Mouse (Mus musculus) liver, embryonic 11.5 days (tissue): ENCODE measurements around the gene Mypn. TPM values are rescaled to one million over a fixed set of nuclear protein-coding genes. Genes with fewer than 3 reads are reported as not detected.

ENCODE experiments used
- ATAC-seq: fragments of 200-750 bp; cut with Nextera tagmentation; replicated peaks from 2 replicates; pipeline ENCODE4 v1.8.0; 2017; ENCODE audit warnings: moderate number of reproducible peaks, mild to moderate bottlenecking, moderate TSS enrichment, moderate library complexity; ENCODE audit not compliant: low FRiP score
- DNase-seq: peaks from one replicate; pipeline ENCODE4 v3.0.0-alpha.2; 2017; ENCODE audit warnings: low spot score
- H3K27ac ChIP-seq: fragments of 300-500 bp; sonication (generic); 2 replicates; pipeline ENCODE4 v1.5.1; 2014; ENCODE audit warnings: mild to moderate bottlenecking, low read depth, low read length, control low read depth
- H3K27me3 ChIP-seq: fragments of 300-500 bp; sonication (generic); replicated peaks from 2 replicates; pipeline ENCODE4 v1.6.1; 2014; ENCODE audit warnings: low read length, mixed read lengths; ENCODE audit not compliant: control insufficient read depth, insufficient read depth
- H3K36me3 ChIP-seq: fragments of 300-500 bp; sonication (generic); 2 replicates; pipeline ENCODE4 v1.6.1; 2014; ENCODE audit warnings: mild to moderate bottlenecking, low read length, moderate library complexity, mixed read lengths; ENCODE audit not compliant: control insufficient read depth, insufficient read depth
- H3K4me1 ChIP-seq: fragments of 300-500 bp; sonication (generic); replicated peaks from 2 replicates; pipeline ENCODE4 v1.6.1; 2014; ENCODE audit warnings: low read length, mixed read lengths; ENCODE audit not compliant: control insufficient read depth, insufficient read depth
- H3K4me2 ChIP-seq: fragments of 300-500 bp; sonication (generic); 2 replicates; pipeline ENCODE4 v1.6.1; 2014; ENCODE audit warnings: mild to moderate bottlenecking, control low read depth, moderate library complexity
- H3K4me3 ChIP-seq: fragments of 300-500 bp; sonication (generic); 2 replicates; pipeline ENCODE4 v1.5.1; 2014; ENCODE audit warnings: low read depth, low read length, control low read depth
- H3K9ac ChIP-seq: fragments of 300-500 bp; sonication (generic); 2 replicates; pipeline ENCODE4 v1.6.1; 2014; ENCODE audit warnings: low read depth, low read length, control low read depth
- H3K9me3 ChIP-seq: fragments of 300-500 bp; sonication (generic); 2 replicates; pipeline ENCODE4 v1.6.1; 2016; ENCODE audit warnings: low read length, inconsistent platforms, mixed read lengths; ENCODE audit not compliant: control insufficient read depth
- WGBS: fragments of 180-500 bp; shearing (Covaris S2); extraction: QIAGEN DNeasy Blood & Tissue Kit; methylation state at CpG from one replicate; pipeline ENCODE4 v1.1.7; 2014; 5-methylcytosine and 5-hydroxymethylcytosine counted together
- polyA plus RNA-seq: library from polyadenylated mRNA; unstranded; fragments of >200 nt; fragmentation: Nextera tagmentation; extraction: Ambion mirVana; gene quantifications from 2 replicates; pipeline ENCODE4 v1.2.1, GENCODE M21; 2014

Mypn gene
- polyA plus RNA-seq, 1 experiment from 2014 or later = 0.16 TPM

- no peak overlapping the region for H3K27ac ChIP-seq
- no peaks in the 10 kb centered on the region for H3K9me3 ChIP-seq
- no peak overlapping the region for H3K4me3 ChIP-seq
- no peak overlapping the region for H3K9ac ChIP-seq
- no peak overlapping the region for H3K4me2 ChIP-seq
- H3K27me3 ChIP-seq = no peaks in the 10 kb centered on the region; the same call in 1 of the 2 replicates
- H3K36me3 ChIP-seq = no peaks in the 10 kb centered on the region
- ATAC-seq (no peak), DNase-seq (no peak)
- WGBS = 82% methylated on average over 6 of the region's 6 CpGs
- H3K4me1 ChIP-seq = no peaks in the 10 kb centered on the region
Observed at GRCm38 (mm10) chr10:63132356-63132755, 71.4 kb downstream of the Mypn start.

DNA sequence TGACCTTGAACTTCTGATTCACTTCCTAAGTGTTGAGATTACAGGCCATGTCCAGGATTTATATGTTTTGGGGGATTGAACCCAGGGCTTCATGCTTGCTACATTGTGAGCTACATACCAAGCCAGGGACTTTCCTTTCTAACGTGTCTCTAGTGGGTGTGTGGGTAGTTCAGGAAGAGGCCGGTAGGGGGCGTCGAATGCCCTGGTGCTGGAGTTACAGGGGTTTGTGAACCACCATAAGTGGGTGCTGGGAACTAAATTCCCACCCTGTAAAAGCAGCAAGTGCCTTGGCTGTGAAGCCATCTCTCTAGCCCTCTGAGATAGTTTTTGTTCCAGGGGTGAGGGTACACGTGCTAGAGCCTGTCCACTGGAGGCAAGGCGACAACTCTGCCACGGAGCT lies 73.3 kb downstream of the Mypn start:
- H3K27ac ChIP-seq = no peak overlapping the region
- ATAC-seq (no peak), DNase-seq (no peak)
- H3K4me1 ChIP-seq = no peaks in the 10 kb centered on the region
- H3K36me3 ChIP-seq = no peaks in the 10 kb centered on the region
- 73% methylated on average over 7 of the region's 7 CpGs for WGBS
- no peak overlapping the region for H3K9ac ChIP-seq
- no peaks in the 10 kb centered on the region; the same call in 1 of the 2 replicates for H3K27me3 ChIP-seq
- H3K9me3 ChIP-seq = no peaks in the 10 kb centered on the region
- no peak overlapping the region for H3K4me2 ChIP-seq
- H3K4me3 ChIP-seq = no peak overlapping the region

DNA sequence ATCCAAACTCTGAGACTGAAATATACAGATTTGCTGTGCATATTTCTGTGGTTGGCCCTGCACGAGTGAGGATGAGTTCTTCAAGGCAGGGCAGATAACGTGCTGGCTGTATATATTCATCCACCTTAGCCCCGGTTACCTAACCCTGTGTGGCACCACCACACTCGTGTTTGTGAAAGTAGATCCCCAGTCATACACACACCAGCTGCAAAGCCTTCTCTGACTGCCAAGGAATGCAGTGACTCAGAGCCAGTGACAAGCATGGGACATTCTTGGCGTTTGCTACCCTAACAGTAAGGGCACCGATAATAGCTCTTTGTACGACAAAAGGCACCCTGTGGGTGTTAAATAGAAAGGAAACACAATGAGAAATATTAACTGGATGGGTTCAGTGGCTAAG lies 75.5 kb downstream of the Mypn start:
- Histone ChIP-seq H3K27me3 (no peaks in the 10 kb centered on the region), H3K27ac (no peak overlapping the region), H3K36me3 (no peaks in the 10 kb centered on the region), H3K4me3 (no peak overlapping the region), H3K9ac (no peak overlapping the region), H3K4me1 (no peaks in the 10 kb centered on the region), H3K9me3 (no peaks in the 10 kb centered on the region), H3K4me2 (no peak overlapping the region)
- 77% methylated on average over 7 of the region's 7 CpGs for WGBS
- no peak for DNase-seq
- ATAC-seq = no peak

DNA sequence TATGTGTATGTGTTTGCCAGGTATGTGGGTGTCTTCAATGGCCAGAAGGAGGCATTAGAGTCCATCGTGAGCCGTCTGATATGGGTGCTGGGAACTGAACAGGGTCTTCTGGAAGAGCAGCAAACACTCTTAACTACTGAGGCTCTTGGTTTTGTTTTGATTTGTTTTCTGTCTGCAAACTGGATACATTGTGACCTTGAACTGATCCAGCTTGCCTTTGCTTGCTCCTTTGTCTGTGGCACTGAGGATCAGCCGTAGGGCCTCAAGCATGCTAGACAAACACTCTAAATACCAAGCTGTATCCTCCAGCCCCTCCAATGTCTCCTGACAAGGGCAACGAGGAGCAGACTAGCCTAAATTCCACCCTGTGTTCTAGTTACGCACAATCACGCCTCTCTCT lies 76.6 kb downstream of the Mypn start:
- Histone ChIP-seq H3K4me3 (no peak overlapping the region), H3K9ac (no peak overlapping the region), H3K27ac (no peak overlapping the region), H3K27me3 (no peaks in the 10 kb centered on the region), H3K4me2 (no peak overlapping the region), H3K36me3 (no peaks in the 10 kb centered on the region), H3K9me3 (no peaks in the 10 kb centered on the region), H3K4me1 (no peaks in the 10 kb centered on the region)
- DNase-seq (no peak), ATAC-seq (no peak)
- 85% methylated on average over 6 of the region's 6 CpGs for WGBS

DNA sequence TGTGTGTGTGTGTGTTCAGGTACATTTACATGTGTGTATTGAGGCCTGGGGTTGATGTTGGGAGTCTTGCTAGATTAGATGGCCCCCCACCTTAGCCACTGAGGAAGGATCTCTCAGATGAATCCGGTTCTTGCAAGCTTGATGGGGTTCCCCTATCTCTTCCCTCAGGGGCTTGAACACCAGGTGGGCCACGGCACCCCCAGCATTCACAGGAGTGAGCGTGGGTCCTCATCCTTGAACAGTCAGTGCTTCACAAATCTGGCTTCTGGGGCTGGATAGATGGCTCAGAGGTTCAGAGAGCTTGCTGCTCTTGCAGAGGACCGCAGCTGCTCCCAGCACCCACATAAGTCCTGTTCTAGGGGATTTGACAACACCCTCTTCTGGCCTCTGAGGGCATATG lies 77.6 kb downstream of the Mypn start:
- DNase-seq (no peak), ATAC-seq (no peak)
- WGBS = 65% methylated on average over 4 of the region's 4 CpGs

DNA sequence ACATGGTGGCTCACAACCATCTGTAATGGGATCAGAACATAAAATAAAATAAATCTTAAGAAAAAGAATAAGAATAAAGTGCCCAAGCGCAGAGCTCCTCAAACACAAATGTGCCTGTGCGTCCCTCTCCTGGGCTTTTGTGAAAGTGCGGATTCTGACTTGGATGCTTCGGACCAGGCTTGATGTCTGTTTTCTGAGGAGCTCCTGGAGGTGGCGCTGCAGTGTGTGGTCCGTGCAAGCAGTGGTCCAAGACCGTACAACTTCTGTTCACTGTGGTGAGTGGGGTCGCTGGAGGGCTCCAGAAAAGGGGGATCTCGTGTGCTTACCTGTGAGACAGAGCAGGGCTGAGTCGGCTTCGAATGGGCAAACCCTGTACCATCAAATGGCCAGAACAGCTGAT lies 78.4 kb downstream of the Mypn start:
- no peak for ATAC-seq
- no peaks in the 10 kb centered on the region for H3K4me1 ChIP-seq
- no peak overlapping the region for H3K27ac ChIP-seq
- no peak overlapping the region for H3K4me2 ChIP-seq
- H3K27me3 ChIP-seq = no peaks in the 10 kb centered on the region
- no peak overlapping the region for H3K9ac ChIP-seq
- H3K9me3 ChIP-seq = no peaks in the 10 kb centered on the region
- H3K36me3 ChIP-seq = no peaks in the 10 kb centered on the region
- H3K4me3 ChIP-seq = no peak overlapping the region
- DNase-seq = no peak
- 44% methylated on average over 11 of the region's 11 CpGs for WGBS

More for the DNA sequence above, 77.6 kb downstream of the Mypn start:
- Histone ChIP-seq H3K27me3 (no peaks in the 10 kb centered on the region), H3K9ac (no peak overlapping the region), H3K9me3 (no peaks in the 10 kb centered on the region), H3K4me2 (no peak overlapping the region), H3K4me1 (no peaks in the 10 kb centered on the region), H3K36me3 (no peaks in the 10 kb centered on the region), H3K4me3 (no peak overlapping the region), H3K27ac (no peak overlapping the region)

DNA sequence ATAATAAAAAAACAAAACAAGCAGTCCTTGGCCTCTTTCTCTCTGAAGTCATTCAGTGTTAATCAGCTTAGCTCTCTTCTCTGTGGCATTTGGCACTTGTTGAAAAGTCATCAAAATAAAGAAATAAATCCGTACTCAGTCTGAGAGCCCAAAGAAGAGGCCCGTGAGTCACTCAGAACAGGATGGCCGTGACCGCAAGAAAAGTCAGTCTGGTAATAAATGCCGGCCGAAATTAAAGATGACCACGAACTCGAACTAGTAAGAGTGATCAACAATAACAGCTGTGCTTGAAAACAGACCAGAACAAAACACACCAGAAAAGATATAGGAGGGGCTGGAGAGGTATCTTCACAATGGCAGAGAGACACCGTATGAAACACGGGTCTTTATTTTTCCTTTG lies 79.7 kb downstream of the Mypn start:
- 86% methylated on average over 10 of the region's 10 CpGs for WGBS

GRCm38 (mm10) chr10:63123141-63123540 lies 80.6 kb downstream of the Mypn start:
- H3K27me3 ChIP-seq = no peaks in the 10 kb centered on the region
- no peaks in the 10 kb centered on the region for H3K36me3 ChIP-seq
- DNase-seq (no peak), ATAC-seq (no peak)
- H3K4me3 ChIP-seq = no peak overlapping the region
- H3K4me1 ChIP-seq = no peaks in the 10 kb centered on the region
- H3K9me3 ChIP-seq = no peaks in the 10 kb centered on the region
- no peak overlapping the region for H3K9ac ChIP-seq
- no peak overlapping the region for H3K27ac ChIP-seq
- WGBS = 76% methylated on average over 8 of the region's 8 CpGs
- H3K4me2 ChIP-seq = no peak overlapping the region

More for the DNA sequence above, 79.7 kb downstream of the Mypn start:
- Histone ChIP-seq H3K4me3 (no peak overlapping the region), H3K4me2 (no peak overlapping the region), H3K36me3 (no peaks in the 10 kb centered on the region), H3K27me3 (no peaks in the 10 kb centered on the region), H3K27ac (no peak overlapping the region), H3K9ac (no peak overlapping the region), H3K9me3 (no peaks in the 10 kb centered on the region), H3K4me1 (no peaks in the 10 kb centered on the region)
- ATAC-seq = no peak
- DNase-seq = no peak

DNA sequence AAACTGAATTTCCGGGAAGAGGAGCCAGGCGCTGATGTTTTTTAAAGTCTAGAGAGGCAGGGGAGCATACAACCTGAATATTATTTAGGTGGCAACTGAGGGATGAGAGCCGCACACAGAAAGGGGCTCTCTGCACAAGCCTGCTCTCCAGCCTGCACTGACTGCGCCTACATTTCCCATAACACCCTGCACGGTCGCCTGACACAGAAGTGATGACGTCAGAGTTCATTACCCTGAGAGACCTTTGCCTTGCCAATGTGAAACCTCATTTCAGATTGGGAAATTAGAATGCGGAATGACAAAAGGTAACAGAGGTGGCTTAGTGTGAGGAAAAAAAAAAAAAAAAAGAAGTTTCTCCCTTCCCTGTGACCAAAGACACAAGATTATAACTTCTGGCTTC lies 81.2 kb downstream of the Mypn start:
- no peak overlapping the region for H3K9ac ChIP-seq
- no peaks in the 10 kb centered on the region for H3K9me3 ChIP-seq
- H3K27ac ChIP-seq = no peak overlapping the region
- no peaks in the 10 kb centered on the region for H3K27me3 ChIP-seq
- 37% methylated on average over 8 of the region's 8 CpGs for WGBS
- 0 out of 2 replicates have a peak, but pooled peaks have one; percentile 56 for ATAC-seq
- H3K4me1 ChIP-seq = no peaks in the 10 kb centered on the region
- H3K4me2 ChIP-seq = no peak overlapping the region
- no peak overlapping the region for H3K4me3 ChIP-seq
- no peak for DNase-seq
- no peaks in the 10 kb centered on the region for H3K36me3 ChIP-seq
